Mouse (Mus musculus) lung, postnatal 36 days (tissue): ENCODE measurements around the gene Gh.
"Not testable (repeated sequence)": the region's sequence is repeated elsewhere in the genome, so short reads cannot be mapped to it uniquely, and the experiment has no call there.

ENCODE experiments used
- DNase-seq: peaks from one replicate; pipeline ENCODE4 v3.0.0; 2022; ENCODE audit warnings: mixed read lengths

The Gh gene

GRCm38 (mm10) chr11:106301765-106302164, at the start of gene Gh:
Gene Gh (minus strand): TSS chr11:106301865.
- DNase-seq = no peak

DNA sequence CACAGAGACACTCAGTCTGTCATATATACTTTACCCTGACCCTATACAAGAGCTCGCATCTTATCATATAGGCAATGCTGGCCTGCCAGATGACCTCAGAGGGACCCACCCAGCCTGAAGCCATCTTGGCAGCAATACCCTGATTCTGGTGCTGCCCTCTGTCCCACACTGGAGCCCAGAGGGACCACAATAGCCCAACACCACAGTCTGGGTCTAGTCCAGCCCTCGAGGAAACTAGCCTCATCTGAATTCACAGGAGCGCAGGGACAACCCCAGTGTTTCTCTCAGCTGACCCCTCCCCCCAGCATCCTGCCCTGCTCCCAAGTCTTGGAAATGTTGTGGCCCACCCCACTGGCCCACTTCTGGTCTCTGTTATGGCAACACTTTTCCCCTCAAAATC, 49.6 kb upstream of the Gh start:
- no peak for DNase-seq

DNA sequence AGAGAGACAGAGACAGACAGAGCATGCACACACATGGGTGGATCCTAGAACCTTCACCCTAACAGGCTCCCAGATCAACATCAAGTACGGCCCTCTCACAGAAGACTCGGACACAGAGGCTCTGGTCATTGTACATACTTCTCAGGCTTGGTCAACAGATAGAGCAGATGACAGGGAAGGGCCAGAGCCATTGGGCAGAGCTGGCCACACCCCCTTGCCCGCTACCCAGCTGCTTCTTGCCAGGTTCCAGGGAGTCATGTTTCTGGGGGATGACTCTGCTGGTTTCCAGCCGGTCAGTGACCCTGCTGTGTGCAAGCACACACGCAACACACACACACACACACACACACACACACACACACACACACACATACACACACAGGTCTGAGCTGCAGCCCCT, 49.2 kb upstream of the Gh start:
- DNase-seq = peak; percentile 36

GRCm38 (mm10) chr11:106349772-106350171, 48.1 kb upstream of the Gh start:
- DNase-seq = no peak

- no peak for DNase-seq
These were observed 43.2 kb upstream of the Gh start for GRCm38 (mm10) chr11:106344910-106345309.

- DNase-seq = no peak
These were observed 39.4 kb upstream of the Gh start for GRCm38 (mm10) chr11:106340990-106341520.

GRCm38 (mm10) chr11:106339323-106339722, 37.7 kb upstream of the Gh start:
- DNase-seq = not testable (repeated sequence)

GRCm38 (mm10) chr11:106338870-106339269, 37.2 kb upstream of the Gh start:
- DNase-seq = no peak

- DNase-seq = no peak
These were observed 36.4 kb upstream of the Gh start for GRCm38 (mm10) chr11:106338029-106338428.

DNA sequence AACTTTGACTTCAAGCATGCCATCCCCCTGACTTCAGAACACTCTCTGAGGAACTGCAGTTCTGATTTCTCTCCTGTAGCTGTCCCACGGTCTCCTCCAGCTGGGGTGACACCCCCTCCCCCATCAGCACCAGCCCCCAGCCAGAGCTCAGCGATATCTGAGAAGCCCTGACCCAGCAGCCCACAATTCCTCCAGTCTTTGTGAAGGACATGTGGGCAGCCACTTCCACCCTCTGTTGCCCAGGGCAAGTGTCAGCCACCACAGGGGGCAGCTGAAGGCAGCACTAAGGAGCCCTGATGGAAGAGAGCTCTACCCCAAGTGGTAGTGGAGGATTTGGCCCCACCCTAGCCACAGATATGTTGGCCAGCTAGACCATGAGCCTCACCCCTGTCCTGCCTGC, 32.4 kb upstream of the Gh start:
- DNase-seq = no peak

- DNase-seq = peak; percentile 35
These were observed 30.8 kb upstream of the Gh start for GRCm38 (mm10) chr11:106332458-106332857.

- peak; percentile 83 for DNase-seq
These were observed 28.0 kb upstream of the Gh start for GRCm38 (mm10) chr11:106329682-106330081.

DNA sequence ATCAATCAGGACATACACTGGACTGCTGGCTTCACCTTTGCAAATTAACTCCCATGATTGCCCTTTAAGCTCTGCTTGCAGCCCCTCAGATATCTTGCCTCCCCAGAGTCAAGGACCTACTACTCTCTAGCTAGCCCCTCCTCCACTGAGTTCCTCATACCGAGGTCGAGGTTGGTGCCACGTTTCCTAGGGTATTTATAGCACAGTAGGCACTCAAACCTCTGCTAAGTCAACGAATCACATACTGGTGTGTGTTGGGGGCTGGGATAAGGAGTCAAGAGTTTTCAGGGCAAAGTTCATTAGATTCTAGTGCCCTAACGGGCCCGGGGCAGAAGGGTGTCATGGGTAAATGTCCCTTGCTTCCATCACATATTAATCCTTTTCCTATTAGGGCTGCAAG, 27.5 kb upstream of the Gh start:
- DNase-seq = peak; percentile 40

DNA sequence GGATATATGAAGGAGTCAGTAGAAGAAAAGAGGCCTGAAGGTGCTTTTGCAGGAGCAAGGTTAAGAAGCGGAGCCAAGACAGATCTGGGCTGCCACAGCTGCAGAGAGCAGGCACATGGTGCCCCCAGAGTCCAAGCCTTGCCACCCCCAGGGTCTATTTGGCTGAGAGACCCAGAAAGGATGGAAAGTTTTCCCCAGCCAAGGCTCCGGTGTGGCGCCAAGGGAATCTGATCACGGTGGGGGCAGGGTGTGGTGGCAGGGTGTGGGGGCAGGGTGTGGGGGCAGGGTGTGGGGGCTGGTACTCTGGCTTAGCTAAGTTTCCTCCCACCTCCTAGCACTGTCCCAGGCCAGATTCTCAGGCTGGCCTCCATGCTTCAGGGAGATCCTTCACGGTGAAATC, 26.9 kb upstream of the Gh start:
- no peak for DNase-seq

DNA sequence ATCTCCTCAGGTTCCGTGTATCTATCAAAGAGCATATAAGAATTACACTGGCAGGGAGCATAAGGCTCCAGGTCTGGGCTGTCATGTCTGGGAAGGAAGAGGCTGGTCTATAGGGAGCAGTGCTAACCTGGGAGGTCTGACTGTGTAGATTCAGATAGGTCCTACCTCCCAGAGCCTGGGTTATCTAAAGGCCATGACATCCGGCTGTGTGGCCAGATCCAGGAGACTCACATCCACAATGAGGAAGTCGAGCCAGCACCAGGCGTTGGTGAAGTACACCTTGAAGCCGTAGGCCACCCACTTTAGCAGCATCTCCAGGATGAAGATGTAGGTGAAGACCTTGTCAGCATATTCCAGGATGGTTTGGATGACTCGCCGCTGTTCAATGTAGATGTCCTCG, 24.8 kb upstream of the Gh start:
- no peak for DNase-seq

DNA sequence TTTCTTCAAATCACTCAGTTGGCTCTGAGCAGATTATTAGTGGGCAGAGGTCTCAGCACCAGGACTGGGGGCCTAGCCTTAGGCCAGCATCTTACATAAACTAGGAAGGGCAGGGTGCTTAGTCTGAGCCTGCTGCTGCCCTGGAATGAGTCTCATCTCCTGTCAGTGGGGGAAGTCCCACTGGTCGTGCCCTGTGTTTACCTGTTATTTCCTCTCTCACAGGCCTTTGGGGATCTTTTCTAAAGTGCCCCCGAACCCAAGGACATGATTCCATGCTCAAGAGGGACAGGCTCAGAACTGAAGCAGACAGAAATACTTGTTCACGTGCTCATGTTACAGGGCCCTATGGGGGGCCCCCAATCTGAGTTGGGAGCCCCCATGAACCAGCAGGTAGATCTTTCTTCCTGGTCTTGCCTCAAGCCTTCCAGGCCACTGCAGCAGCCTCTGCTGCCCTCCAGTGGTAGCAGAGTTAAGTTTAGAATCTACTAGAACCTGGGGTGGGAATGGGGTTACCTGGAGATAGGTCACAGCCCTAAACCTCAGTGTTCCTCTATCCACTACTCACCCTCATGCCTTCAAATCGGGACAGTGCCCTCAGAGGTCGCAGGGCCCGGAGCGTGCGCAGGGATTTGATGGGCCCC, 24.0 kb upstream of the Gh start:
- DNase-seq = peak; percentile 89

- DNase-seq = peak; percentile 51
These were observed 23.2 kb upstream of the Gh start for GRCm38 (mm10) chr11:106324858-106325257.

GRCm38 (mm10) chr11:106318406-106319366, 17.0 kb upstream of the Gh start:
- peak; percentile 54 for DNase-seq

DNA sequence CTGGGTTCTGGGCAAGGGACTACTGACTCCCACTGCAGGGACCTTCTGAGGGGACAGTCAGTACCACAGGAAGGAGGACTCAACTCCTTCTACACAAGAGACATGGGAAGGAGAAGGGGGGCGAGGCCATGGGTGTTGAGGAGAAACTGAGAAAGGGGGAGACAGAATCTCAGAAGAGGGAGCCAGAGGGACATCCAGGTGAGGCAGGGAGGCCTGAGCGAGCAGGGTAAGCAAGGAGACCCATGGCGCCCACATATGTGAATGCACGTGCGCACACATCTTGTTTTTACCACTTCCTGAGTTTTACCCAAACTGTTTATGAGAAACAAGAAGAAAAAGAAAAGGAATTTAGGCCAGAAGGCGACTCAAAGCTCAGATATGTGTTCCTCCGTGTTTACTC, 16.1 kb upstream of the Gh start:
- DNase-seq = no peak

GRCm38 (mm10) chr11:106316416-106316815, 14.8 kb upstream of the Gh start:
- no peak for DNase-seq

GRCm38 (mm10) chr11:106314333-106314812, 12.7 kb upstream of the Gh start, which contains the start of gene Cd79b:
Gene Cd79b (minus strand): TSS chr11:106314762.
- DNase-seq = peak; percentile 33

- DNase-seq = peak; percentile 75
These were observed 11.9 kb upstream of the Gh start for GRCm38 (mm10) chr11:106313533-106313932.

DNA sequence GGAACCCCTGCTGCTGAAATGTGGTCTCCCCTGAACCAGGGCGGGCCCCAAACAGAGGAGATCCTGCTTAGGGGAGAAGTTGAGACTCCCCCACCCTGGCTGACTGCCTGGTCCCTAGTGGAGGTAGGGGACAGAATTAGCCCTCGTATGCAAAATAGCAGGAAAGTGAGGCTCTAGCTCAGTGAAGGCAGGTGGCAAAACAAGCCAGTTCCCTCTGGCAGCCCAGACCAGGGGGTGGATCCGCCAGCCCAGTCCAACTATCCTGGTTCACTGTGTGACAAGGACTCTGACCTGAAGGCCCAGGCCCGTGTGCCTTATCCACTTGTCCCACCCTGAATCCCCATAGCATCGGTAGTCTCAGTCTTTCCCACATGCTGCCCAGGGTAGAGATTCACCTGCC, 8.5 kb upstream of the Gh start:
- peak; percentile 52 for DNase-seq

DNA sequence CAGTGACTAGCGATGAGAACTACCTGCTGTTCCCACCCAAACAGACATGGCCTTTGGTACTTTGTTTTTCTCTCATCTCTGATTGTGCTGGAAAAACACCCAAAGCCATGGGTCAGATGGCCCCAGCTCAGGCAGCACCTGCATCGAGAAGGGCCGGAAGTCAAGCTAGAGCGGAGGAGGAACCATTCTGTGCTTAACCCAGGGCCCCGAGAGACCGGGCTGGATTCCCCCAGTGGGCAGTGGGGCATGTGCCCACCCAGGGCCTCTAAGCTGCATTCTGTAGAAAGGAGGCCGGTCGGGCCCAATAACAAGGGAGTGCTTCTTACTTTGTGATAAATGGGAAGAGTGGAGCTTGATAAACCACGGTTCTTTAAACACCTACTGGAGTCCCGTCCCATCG, 6.5 kb upstream of the Gh start:
- peak; percentile 46 for DNase-seq
